Mouse (Mus musculus) frontal cortex, postnatal 36 days (tissue): ENCODE results near the gene Zfp808.
A peak's percentile ranks its signal among the peaks of the same experiment; 100 is the strongest.
"Not testable (repeated sequence)": the region's sequence is repeated elsewhere in the genome, so short reads cannot be mapped to it uniquely, and the experiment has no call there.

Source experiments
- DNase-seq, 2 experiments: peaks; one replicate each; pipeline ENCODE4 v3.0.0; 2022; ENCODE audit warnings: low spot score in 2 of 2

Gene Zfp808

DNA sequence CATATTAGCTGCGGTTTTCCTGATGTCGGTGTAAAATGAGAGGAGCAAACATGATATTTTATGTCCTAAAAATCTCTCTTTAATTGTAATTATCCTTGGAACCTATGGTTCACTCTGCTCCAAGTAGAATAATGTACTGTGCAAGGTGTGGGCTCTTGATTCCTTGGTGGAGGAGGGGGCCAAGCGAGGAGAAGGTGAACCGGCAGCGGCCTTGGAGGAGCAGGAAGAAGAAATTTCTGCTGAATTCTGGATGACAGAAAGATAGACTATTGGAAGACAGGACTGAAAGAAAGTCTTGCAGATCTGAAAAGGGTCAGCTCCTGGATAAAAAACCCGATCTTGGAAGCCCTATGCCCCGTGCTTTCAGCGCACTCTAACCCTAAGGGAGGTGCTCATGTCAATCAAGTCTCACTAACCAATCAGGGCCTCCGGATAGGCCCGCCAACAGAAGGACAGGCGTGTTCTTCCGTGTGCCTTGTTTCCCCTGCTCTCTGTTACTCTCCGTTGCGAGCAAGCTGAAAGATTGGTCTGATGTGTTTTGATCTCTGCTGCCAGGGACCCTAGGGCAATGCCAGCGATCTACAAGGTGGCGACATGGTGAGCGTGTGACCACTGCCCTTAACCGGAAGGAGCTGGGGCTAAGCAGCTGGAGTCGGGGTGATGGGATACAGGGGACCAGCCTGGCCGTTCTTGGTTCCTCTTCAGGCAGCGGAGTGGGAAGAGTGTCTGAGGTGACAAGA, at the start of gene Zfp808:
Zfp808 (plus strand) TSS at position 455 of the 740 bp plus-strand sequence.
- peak; percentile 33 to 47 for DNase-seq

DNA sequence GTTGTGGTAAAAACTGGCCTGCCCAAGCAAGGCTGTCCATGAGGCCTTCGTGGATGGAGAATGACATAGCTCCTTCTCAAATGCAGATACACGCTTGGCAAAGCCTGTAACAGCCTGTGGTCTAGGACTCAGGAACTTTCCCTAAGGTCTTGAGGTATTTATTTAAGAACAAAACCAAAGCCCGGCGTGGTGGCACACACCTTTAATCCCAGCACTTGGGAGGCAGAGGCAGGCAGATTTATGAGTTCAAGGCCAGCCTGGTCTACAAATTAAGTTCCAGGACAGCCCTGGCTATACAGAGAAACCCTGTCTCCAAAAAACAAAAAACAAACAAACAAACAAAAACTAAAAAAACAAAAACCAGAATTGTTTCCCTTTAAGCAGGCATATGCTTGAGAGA, 30.9 kb upstream of the Zfp808 start:
- not testable (repeated sequence) for DNase-seq

DNA sequence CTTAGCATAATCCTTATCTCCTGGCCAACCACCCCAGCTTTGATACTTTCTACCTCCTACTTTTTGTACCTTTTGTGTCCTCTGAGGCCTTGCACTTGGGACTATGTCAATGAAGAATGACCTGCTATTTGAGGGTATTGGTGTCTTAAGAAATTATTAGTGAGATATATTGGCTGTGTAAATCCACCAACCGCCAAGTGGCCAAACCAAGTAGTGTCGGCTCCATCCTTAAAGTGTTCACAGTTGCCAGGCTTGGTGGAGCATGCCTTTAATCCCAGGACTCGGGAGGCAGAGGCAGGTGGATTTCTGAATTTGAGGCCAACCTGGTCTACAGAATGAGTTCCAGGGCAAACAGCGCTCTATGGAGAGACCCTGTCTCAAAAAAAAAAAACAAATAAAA, 30.2 kb upstream of the Zfp808 start:
- not testable (repeated sequence) for DNase-seq

DNA sequence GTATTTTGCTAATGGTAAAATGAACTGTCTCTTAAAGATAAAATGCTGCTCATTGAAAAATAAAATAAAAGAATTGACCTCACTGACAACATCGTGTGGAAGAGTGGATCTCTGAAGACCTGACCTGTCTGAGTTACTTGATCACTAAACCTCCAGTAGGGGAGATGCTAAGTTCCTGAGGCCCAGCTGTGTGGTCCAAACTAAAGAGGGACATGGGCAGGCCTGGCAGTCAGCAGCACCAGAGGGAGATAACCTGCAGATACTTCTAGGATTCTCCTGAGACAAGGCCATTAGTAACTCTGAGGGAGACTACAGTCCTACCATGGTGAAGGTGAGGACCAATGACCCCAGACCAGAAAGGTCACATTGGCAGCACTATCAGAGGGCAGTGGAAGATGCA, 27.3 kb upstream of the Zfp808 start:
- DNase-seq, result not testable (repeated sequence)

DNA sequence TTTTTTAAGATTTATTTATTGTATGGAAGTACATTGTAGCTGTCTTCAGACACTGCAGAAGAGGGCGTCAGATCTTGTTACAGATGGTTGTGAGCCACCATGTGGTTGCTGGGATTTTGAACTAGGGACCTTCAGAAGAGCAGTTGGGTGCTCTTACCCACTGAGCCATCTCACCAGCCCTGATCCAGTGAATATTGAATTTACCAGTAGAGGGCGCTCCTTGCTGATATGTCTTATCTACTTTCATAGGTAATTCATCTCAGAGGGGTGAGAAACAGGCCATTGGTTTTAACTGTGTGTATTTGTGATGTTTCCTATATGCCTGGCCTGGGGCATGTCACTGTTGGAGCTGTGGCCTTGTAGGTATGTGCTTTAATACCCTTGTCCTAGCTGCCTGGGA, 13.8 kb upstream of the Zfp808 start:
- not testable (repeated sequence) for DNase-seq

DNA sequence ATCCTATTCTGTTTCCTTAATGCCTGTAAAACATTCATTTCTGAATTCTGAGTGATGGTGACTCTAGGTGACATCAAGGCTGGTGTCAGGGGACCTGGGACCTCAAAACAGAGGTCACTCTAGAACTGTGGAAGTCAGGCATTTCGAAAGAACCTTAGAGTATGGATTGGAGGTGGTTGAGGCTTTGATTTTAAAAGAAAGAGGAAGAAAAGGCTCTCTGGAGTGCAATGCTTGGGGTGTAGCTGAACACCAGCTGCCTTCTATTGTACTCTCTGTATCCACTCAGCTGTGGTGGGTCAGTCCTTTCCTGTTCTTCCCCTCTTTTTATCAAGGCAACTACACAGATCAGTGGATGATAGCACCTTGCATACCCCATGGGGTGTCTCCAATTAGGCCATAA, 8.1 kb upstream of the Zfp808 start:
- not testable (repeated sequence) for DNase-seq

DNA sequence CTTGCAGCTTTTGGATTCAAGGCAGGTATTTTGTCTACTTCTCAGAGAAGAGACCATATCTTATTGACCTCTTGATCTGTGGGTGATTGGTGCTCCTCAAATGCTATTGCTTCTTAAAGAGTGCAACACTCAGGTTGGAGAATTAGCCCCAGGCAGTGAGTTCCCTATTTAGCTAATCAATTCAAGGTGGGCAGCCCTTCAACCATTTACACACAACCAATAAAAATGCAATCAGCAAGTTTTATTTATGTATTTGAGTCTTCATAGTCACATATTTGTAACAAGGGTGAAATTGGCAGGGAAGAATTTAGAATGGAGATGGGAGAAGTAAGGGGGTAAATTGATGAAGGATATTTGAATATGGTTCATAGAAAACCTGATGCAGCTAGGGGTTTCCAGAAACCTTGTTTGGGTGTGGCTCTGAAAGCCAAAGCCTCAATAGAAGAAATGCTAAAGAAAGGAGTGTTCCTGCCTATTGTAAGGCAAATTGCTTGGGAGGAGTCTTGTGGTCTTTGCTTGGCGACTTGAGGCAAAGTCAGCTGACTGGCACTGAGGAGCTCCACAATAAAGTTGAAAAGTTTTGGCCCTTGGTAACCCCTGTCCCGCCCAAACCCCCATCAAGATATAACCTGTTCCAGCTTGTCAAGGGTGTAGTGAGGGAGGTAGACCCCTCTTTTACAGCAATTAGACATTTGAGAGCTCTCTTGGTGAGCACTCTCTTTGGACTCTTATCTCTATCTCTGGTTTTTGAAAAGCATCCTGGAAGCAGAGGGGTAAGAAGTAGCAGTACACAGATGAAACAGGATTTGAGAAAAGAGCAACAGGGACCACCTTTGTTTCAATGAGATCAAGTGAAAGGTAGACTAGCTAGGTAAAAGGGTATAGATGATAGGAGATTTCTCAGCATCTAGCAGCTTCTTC, 52.4 kb downstream of the Zfp808 start:
- DNase-seq, result not testable (repeated sequence)

DNA sequence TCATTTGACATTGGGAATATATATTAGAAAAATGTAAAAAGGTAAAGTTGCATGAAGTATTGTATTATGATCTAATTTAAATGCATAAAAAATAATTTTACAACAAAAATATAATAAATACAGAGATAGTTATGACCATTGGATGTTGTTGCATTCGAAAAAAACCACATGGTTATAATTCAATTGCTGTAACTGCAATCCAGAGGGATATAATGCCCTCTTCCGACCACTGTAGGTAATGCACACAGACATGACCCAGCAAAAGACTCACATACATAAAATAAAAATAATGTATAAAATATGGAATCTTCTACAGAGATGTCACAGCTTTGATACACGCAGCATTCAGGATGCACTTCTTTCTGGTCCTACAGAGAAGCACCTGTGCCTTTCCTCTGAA, 115.6 kb downstream of the Zfp808 start:
- no peak for DNase-seq

DNA sequence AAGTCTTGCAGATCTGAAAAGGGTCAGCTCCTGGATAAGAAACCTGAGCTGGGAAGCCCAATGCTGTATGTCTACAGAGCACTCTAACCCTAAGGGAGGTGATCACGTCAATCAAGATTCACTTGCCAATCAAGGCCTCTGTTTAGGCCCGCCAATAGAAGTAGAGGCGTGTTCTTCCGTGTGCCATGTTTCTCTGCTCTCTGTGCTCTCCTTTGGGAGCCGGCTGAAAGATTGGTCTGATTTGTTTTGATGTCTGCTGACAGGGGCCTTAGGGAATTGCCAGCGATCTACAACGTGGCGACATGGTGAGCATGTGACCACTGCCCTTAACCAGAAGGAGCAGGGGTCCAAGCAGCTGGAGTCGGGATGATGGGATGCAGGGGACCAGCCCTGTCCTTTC, 125.5 kb downstream of the Zfp808 start:
- DNase-seq, result not testable (repeated sequence)

DNA sequence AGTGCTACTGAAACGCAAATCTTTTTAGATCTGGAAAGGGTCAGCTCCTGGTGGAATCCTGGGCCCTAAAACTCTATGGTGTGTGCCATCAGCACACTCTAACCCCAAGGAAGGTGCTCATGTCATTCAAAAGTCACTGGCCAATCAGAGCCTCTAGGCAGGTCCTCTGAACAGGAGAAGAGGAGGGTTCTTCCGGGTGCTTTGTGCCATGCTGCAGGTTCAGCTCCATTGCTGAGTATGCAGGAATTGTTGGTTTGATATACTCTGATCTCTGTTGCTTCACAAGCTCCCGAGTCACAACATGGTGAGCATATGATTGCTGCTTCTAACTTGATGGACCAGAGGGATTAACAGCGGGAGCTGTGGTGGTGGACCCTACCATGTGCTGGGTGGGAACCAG, 133.7 kb downstream of the Zfp808 start:
- no peak for DNase-seq
